Mouse (Mus musculus) intestine, embryonic 15.5 days (tissue): Measurements from ENCODE around the gene Ccdc38. TPM values are rescaled to one million over a fixed set of nuclear protein-coding genes. Genes with fewer than 3 reads are reported as not detected.
A peak's percentile ranks its signal among the peaks of the same experiment; 100 is the strongest.

Experiments used
- ATAC-seq: fragments of 200-750 bp; cut with Nextera tagmentation; 2 replicates; pipeline ENCODE4 v1.8.0; 2017; ENCODE audit warnings: moderate TSS enrichment, moderate library complexity
- H3K27ac ChIP-seq: fragments of 300-500 bp; sonication (generic); 2 replicates; pipeline ENCODE4 v1.5.1; 2015; ENCODE audit warnings: mild to moderate bottlenecking, inconsistent platforms
- H3K27me3 ChIP-seq: fragments of 300-500 bp; sonication (generic); replicated peaks from 2 replicates; pipeline ENCODE4 v1.6.1; 2015; ENCODE audit warnings: inconsistent platforms
- H3K36me3 ChIP-seq: fragments of 300-500 bp; sonication (generic); 2 replicates; pipeline ENCODE4 v1.6.1; 2015; ENCODE audit warnings: inconsistent platforms
- H3K4me1 ChIP-seq: fragments of 300-500 bp; sonication (generic); replicated peaks from 2 replicates; pipeline ENCODE4 v1.6.1; 2015; ENCODE audit warnings: inconsistent platforms
- H3K4me2 ChIP-seq: fragments of 300-500 bp; sonication (generic); replicated peaks from 2 replicates; pipeline ENCODE4 v1.6.1; 2015; ENCODE audit warnings: mild to moderate bottlenecking, inconsistent platforms
- H3K4me3 ChIP-seq: fragments of 300-500 bp; sonication (generic); replicated peaks from 2 replicates; pipeline ENCODE4 v1.5.1; 2015; ENCODE audit warnings: inconsistent platforms
- H3K9ac ChIP-seq: fragments of 300-500 bp; sonication (generic); 2 replicates; pipeline ENCODE4 v1.6.1; 2015; ENCODE audit warnings: inconsistent platforms
- H3K9me3 ChIP-seq: fragments of 300-500 bp; sonication (generic); 2 replicates; pipeline ENCODE4 v1.6.1; 2016; ENCODE audit warnings: inconsistent platforms
- WGBS: fragments of 180-500 bp; shearing (Covaris S2); methylation state at CpG from one replicate; pipeline ENCODE4 v1.1.7; 2015; 5-methylcytosine and 5-hydroxymethylcytosine counted together
- polyA plus RNA-seq: library from polyadenylated mRNA; unstranded; fragments of >200 nt; fragmentation: Nextera tagmentation; extraction: Ambion mirVana; gene quantifications from 2 replicates; pipeline ENCODE4 v1.2.1, GENCODE M21; 2015

The Ccdc38 gene
- polyA plus RNA-seq, 1 experiment from 2014 or later = 0.29 TPM

GRCm38 (mm10) chr10:93592456-93592855 is 52.0 kb downstream of the Ccdc38 start:
- Histone ChIP-seq H3K4me3 (no peak overlapping the region), H3K9me3 (no peaks in the 10 kb centered on the region), H3K4me2 (no peak overlapping the region), H3K27ac (no peak overlapping the region), H3K9ac (no peak overlapping the region), H3K36me3 (no peaks in the 10 kb centered on the region), H3K4me1 (0 out of 2 replicates have a peak, but pooled peaks cover 10% of the 10 kb centered on the region), H3K27me3 (no peaks in the 10 kb centered on the region; the same call in 1 of the 2 replicates)
- 58% methylated on average over 12 of the region's 12 CpGs for WGBS
- ATAC-seq = no peak

- Histone ChIP-seq H3K4me1 (0 out of 2 replicates have a peak, but pooled peaks cover 4% of the 10 kb centered on the region), H3K36me3 (no peaks in the 10 kb centered on the region), H3K27me3 (no peaks in the 10 kb centered on the region; the same call in 1 of the 2 replicates), H3K4me2 (peak overlapping the region; percentile 82), H3K27ac (no peak overlapping the region), H3K4me3 (peak overlapping the region; percentile 39), H3K9me3 (no peaks in the 10 kb centered on the region), H3K9ac (peak overlapping the region; percentile 9; the same call in 1 of the 2 replicates)
- peak; percentile 69 for ATAC-seq
- WGBS = 2% methylated on average over 22 of the region's 22 CpGs
These were observed 53.6 kb downstream of the Ccdc38 start for GRCm38 (mm10) chr10:93594022-93594482.

- Histone ChIP-seq H3K4me2 (no peak overlapping the region), H3K27me3 (no peaks in the 10 kb centered on the region; the same call in 1 of the 2 replicates), H3K9me3 (no peaks in the 10 kb centered on the region), H3K27ac (no peak overlapping the region), H3K9ac (no peak overlapping the region), H3K4me1 (0 out of 2 replicates have a peak, but pooled peaks cover 4% of the 10 kb centered on the region), H3K4me3 (no peak overlapping the region), H3K36me3 (no peaks in the 10 kb centered on the region)
- ATAC-seq = no peak
- WGBS = 65% methylated on average over 4 of the region's 4 CpGs
These were observed 55.4 kb downstream of the Ccdc38 start for GRCm38 (mm10) chr10:93595831-93596230.

GRCm38 (mm10) chr10:93596641-93597040 is 56.2 kb downstream of the Ccdc38 start:
- Histone ChIP-seq H3K27me3 (no peaks in the 10 kb centered on the region; the same call in 1 of the 2 replicates), H3K4me1 (0 out of 2 replicates have a peak, but pooled peaks cover 4% of the 10 kb centered on the region), H3K4me2 (no peak overlapping the region), H3K9me3 (no peaks in the 10 kb centered on the region), H3K9ac (no peak overlapping the region), H3K36me3 (no peaks in the 10 kb centered on the region), H3K27ac (no peak overlapping the region), H3K4me3 (no peak overlapping the region)
- WGBS = 81% methylated on average over 3 of the region's 3 CpGs
- no peak for ATAC-seq

GRCm38 (mm10) chr10:93602309-93602708 is 61.9 kb downstream of the Ccdc38 start:
- Histone ChIP-seq H3K27me3 (no peaks in the 10 kb centered on the region), H3K27ac (no peak overlapping the region), H3K9me3 (no peaks in the 10 kb centered on the region), H3K4me3 (no peak overlapping the region), H3K9ac (no peak overlapping the region), H3K4me2 (no peak overlapping the region), H3K36me3 (no peaks in the 10 kb centered on the region), H3K4me1 (no peaks in the 10 kb centered on the region)
- 80% methylated on average over 5 of the region's 5 CpGs for WGBS
- no peak for ATAC-seq

- Histone ChIP-seq H3K27me3 (no peaks in the 10 kb centered on the region), H3K9me3 (no peaks in the 10 kb centered on the region), H3K4me2 (no peak overlapping the region), H3K27ac (no peak overlapping the region), H3K9ac (no peak overlapping the region), H3K4me1 (no peaks in the 10 kb centered on the region), H3K4me3 (no peak overlapping the region), H3K36me3 (no peaks in the 10 kb centered on the region)
- 87% methylated on average over 1 of the region's 1 CpGs for WGBS
- no peak for ATAC-seq
These were observed 62.8 kb downstream of the Ccdc38 start for GRCm38 (mm10) chr10:93603256-93603655.

GRCm38 (mm10) chr10:93606326-93606725 is 65.9 kb downstream of the Ccdc38 start:
- Histone ChIP-seq H3K27me3 (no peaks in the 10 kb centered on the region), H3K36me3 (no peaks in the 10 kb centered on the region), H3K4me1 (no peaks in the 10 kb centered on the region), H3K4me2 (no peak overlapping the region), H3K9me3 (no peaks in the 10 kb centered on the region; the same call in 1 of the 2 replicates), H3K27ac (no peak overlapping the region), H3K9ac (no peak overlapping the region), H3K4me3 (no peak overlapping the region)
- 88% methylated on average over 9 of the region's 9 CpGs for WGBS
- no peak for ATAC-seq

GRCm38 (mm10) chr10:93608051-93608450 is 67.6 kb downstream of the Ccdc38 start:
- no peak overlapping the region for H3K4me2 ChIP-seq
- H3K27ac ChIP-seq = no peak overlapping the region
- no peaks in the 10 kb centered on the region; the same call in 1 of the 2 replicates for H3K9me3 ChIP-seq
- no peak overlapping the region for H3K4me3 ChIP-seq
- H3K4me1 ChIP-seq = no peaks in the 10 kb centered on the region
- H3K9ac ChIP-seq = no peak overlapping the region
- ATAC-seq = no peak
- H3K27me3 ChIP-seq = no peaks in the 10 kb centered on the region
- 51% methylated on average over 9 of the region's 9 CpGs for WGBS
- H3K36me3 ChIP-seq = no peaks in the 10 kb centered on the region

- Histone ChIP-seq H3K36me3 (no peaks in the 10 kb centered on the region), H3K27ac (no peak overlapping the region), H3K4me3 (no peak overlapping the region), H3K9ac (no peak overlapping the region), H3K27me3 (no peaks in the 10 kb centered on the region), H3K9me3 (no peaks in the 10 kb centered on the region; the same call in 1 of the 2 replicates), H3K4me1 (no peaks in the 10 kb centered on the region), H3K4me2 (no peak overlapping the region)
- 91% methylated on average over 7 of the region's 7 CpGs for WGBS
- ATAC-seq = no peak
These were observed 68.8 kb downstream of the Ccdc38 start for GRCm38 (mm10) chr10:93609236-93609635.

GRCm38 (mm10) chr10:93610896-93611295 is 70.5 kb downstream of the Ccdc38 start:
- Histone ChIP-seq H3K9me3 (no peaks in the 10 kb centered on the region; the same call in 1 of the 2 replicates), H3K36me3 (no peaks in the 10 kb centered on the region), H3K27ac (no peak overlapping the region), H3K4me2 (no peak overlapping the region), H3K27me3 (no peaks in the 10 kb centered on the region), H3K4me3 (no peak overlapping the region), H3K9ac (no peak overlapping the region), H3K4me1 (no peaks in the 10 kb centered on the region)
- ATAC-seq = no peak
- WGBS = 93% methylated on average over 1 of the region's 1 CpGs

GRCm38 (mm10) chr10:93611419-93612007 is 71.1 kb downstream of the Ccdc38 start:
- ATAC-seq = no peak
- H3K9ac ChIP-seq = no peak overlapping the region
- H3K27me3 ChIP-seq = no peaks in the 10 kb centered on the region
- H3K4me2 ChIP-seq = no peak overlapping the region
- H3K9me3 ChIP-seq = no peaks in the 10 kb centered on the region; the same call in 1 of the 2 replicates
- no peak overlapping the region for H3K4me3 ChIP-seq
- H3K4me1 ChIP-seq = no peaks in the 10 kb centered on the region
- no peaks in the 10 kb centered on the region for H3K36me3 ChIP-seq
- no peak overlapping the region for H3K27ac ChIP-seq
- WGBS = 48% methylated on average over 18 of the region's 18 CpGs

GRCm38 (mm10) chr10:93614850-93615249 is 74.4 kb downstream of the Ccdc38 start:
- no peaks in the 10 kb centered on the region for H3K9me3 ChIP-seq

More at GRCm38 (mm10) chr10:93614850-93615249, 74.4 kb downstream of the Ccdc38 start:
- H3K36me3 ChIP-seq = no peaks in the 10 kb centered on the region
- no peaks in the 10 kb centered on the region for H3K27me3 ChIP-seq
- H3K4me3 ChIP-seq = no peak overlapping the region
- no peaks in the 10 kb centered on the region for H3K4me1 ChIP-seq
- no peak overlapping the region for H3K4me2 ChIP-seq
- WGBS = 80% methylated on average over 8 of the region's 8 CpGs
- no peak overlapping the region for H3K9ac ChIP-seq
- H3K27ac ChIP-seq = no peak overlapping the region
- ATAC-seq = no peak
